Mouse (Mus musculus): ENCODE measurements at regions not wholly inside any gene's neighbourhood (a gene's known extent, or its start where the extent isn't known, plus 50 kb on each side); places are given as distances from the start of the nearest gene placed in this dataset.

GRCm38 (mm10) chr2:160082106-160082653 lies 251.8 kb downstream of the Gm826 start:
- peaks cover 35% of the 10 kb centered on the region for H3K27me3 ChIP-seq (replicated peaks)
- no peaks in the 10 kb centered on the region for H3K36me3 ChIP-seq (replicated peaks in 1 of 2; ENCODE audit: control insufficient read depth in 1 of 2, insufficient read depth in 1 of 2, low read length in 1 of 2)
- no peaks in the 10 kb centered on the region for H3K4me1 ChIP-seq (ENCODE audit: control insufficient read depth in 1 of 2, insufficient read depth in 2 of 2)
- H3K9me3 ChIP-seq (replicated peaks; ENCODE audit: low read length), result no peaks in the 10 kb centered on the region
- no peaks in the 10 kb centered on the region for H3K79me2 ChIP-seq (replicated peaks; ENCODE audit: control insufficient read depth, extremely low read depth, insufficient read depth, poor library complexity, severe bottlenecking)
- dilution Hi-C loops (cut with MboI; ENCODE audit: extremely low pct_ligation_motif_present, extremely low pct_unique_long_range_greater_than_20kb, low sequenced_read_pairs), result no loop called here
- H3K27ac ChIP-seq (ENCODE audit: insufficient read depth, low read depth), result no peak overlapping the region
- no peak overlapping the region for H3K4me2 ChIP-seq (ENCODE audit: insufficient read depth, low read depth, poor library complexity, severe bottlenecking)
- H3K9ac ChIP-seq (ENCODE audit: insufficient read depth, low read depth), result no peak overlapping the region
- TF ChIP-seq MYC (IDR thresholded peaks at IDR 0.05; ENCODE audit: low read depth, low read length) (no peak), RAD21 (IDR thresholded peaks at IDR 0.05; ENCODE audit: low read depth, low read length) (no peak), SIN3A (IDR thresholded peaks at IDR 0.05; ENCODE audit: low read length) (no peak), GABPA (IDR thresholded peaks at IDR 0.05; ENCODE audit: insufficient replicate concordance, low read depth, low read length) (no peak), HCFC1 (IDR thresholded peaks at IDR 0.05; ENCODE audit: low read depth, low read length) (no peak), MXI1 (IDR thresholded peaks at IDR 0.05; ENCODE audit: low read depth, low read length) (no peak), UBTF (IDR thresholded peaks at IDR 0.05; ENCODE audit: low read depth, low read length) (no peak), RCOR1 (conservative IDR thresholded peaks at IDR 0.05; ENCODE audit: low read depth, low read length) (no peak)
- in situ Hi-C loops (cut with MboI; ENCODE audit: low pct_ligation_motif_present, low pct_unique_long_range_greater_than_20kb, low sequenced_read_pairs), result no loop called here
- H3K4me3 ChIP-seq (replicated peaks in 1 of 3; ENCODE audit: low read depth in 2 of 3, low read length in 2 of 3, poor library complexity in 1 of 3), result no peak overlapping the region
- no peak for DNase-seq (ENCODE audit: extremely low read depth)

GRCm38 (mm10) chr2:160075694-160076093 lies 258.3 kb downstream of the Gm826 start:
- H3K9me3 ChIP-seq (replicated peaks; ENCODE audit: low read length), result no peaks in the 10 kb centered on the region
- no peaks in the 10 kb centered on the region for H3K36me3 ChIP-seq (replicated peaks in 1 of 2; ENCODE audit: control insufficient read depth in 1 of 2, insufficient read depth in 1 of 2, low read length in 1 of 2)
- no peak for DNase-seq (ENCODE audit: extremely low read depth)
- in situ Hi-C loops (cut with MboI; ENCODE audit: low pct_ligation_motif_present, low pct_unique_long_range_greater_than_20kb, low sequenced_read_pairs), result no loop called here
- dilution Hi-C loops (cut with MboI; ENCODE audit: extremely low pct_ligation_motif_present, extremely low pct_unique_long_range_greater_than_20kb, low sequenced_read_pairs), result no loop called here
- no peaks in the 10 kb centered on the region for H3K79me2 ChIP-seq (replicated peaks; ENCODE audit: control insufficient read depth, extremely low read depth, insufficient read depth, poor library complexity, severe bottlenecking)
- H3K4me3 ChIP-seq (replicated peaks in 1 of 3; ENCODE audit: low read depth in 2 of 3, low read length in 2 of 3, poor library complexity in 1 of 3), result no peak overlapping the region
- no peak overlapping the region for H3K27ac ChIP-seq (ENCODE audit: insufficient read depth, low read depth)
- no peak overlapping the region for H3K4me2 ChIP-seq (ENCODE audit: insufficient read depth, low read depth, poor library complexity, severe bottlenecking)
- H3K9ac ChIP-seq (ENCODE audit: insufficient read depth, low read depth), result no peak overlapping the region
- H3K27me3 ChIP-seq (replicated peaks), result peaks cover 45% of the 10 kb centered on the region
- no peaks in the 10 kb centered on the region for H3K4me1 ChIP-seq (ENCODE audit: control insufficient read depth in 1 of 2, insufficient read depth in 2 of 2)
- TF ChIP-seq RCOR1 (conservative IDR thresholded peaks at IDR 0.05; ENCODE audit: low read depth, low read length), result no peak
- TF ChIP-seq POLR2A (IDR thresholded peaks at IDR 0.05; ENCODE audit: low read depth, low read length), result no peak
- no peak for TF ChIP-seq EP300 (IDR thresholded peaks at IDR 0.05; ENCODE audit: low read length)

DNA sequence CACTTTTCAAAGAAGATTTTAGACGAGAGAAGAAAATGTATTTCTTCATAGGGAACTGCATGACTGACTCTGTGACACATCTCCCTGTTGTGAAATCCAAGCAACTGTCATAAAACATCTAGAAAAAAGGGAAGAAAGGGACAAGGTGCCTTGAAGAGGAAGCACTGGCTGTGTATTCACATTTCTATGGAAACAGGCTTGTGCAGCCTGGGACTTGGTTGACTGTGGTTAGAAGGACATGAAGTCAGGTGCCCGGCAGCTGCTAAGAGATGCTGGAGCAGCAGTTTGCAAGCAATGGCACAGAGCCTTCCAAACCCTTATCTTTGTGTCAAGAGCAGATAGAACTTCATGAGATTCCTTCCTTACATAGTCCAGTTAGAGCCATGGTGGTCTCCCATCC lies 263.5 kb downstream of the Gm826 start:
- Histone ChIP-seq H3K27ac (ENCODE audit: insufficient read depth, low read depth) (no peak overlapping the region), H3K4me2 (ENCODE audit: insufficient read depth, low read depth, poor library complexity, severe bottlenecking) (no peak overlapping the region), H3K27me3 (replicated peaks) (peaks cover 73% of the 10 kb centered on the region), H3K4me3 (replicated peaks in 1 of 3; ENCODE audit: low read depth in 2 of 3, low read length in 2 of 3, poor library complexity in 1 of 3) (no peak overlapping the region), H3K79me2 (replicated peaks; ENCODE audit: control insufficient read depth, extremely low read depth, insufficient read depth, poor library complexity, severe bottlenecking) (no peaks in the 10 kb centered on the region), H3K4me1 (ENCODE audit: control insufficient read depth in 1 of 2, insufficient read depth in 2 of 2) (no peaks in the 10 kb centered on the region), H3K9me3 (replicated peaks; ENCODE audit: low read length) (no peaks in the 10 kb centered on the region), H3K36me3 (replicated peaks in 1 of 2; ENCODE audit: control insufficient read depth in 1 of 2, insufficient read depth in 1 of 2, low read length in 1 of 2) (no peaks in the 10 kb centered on the region), H3K9ac (ENCODE audit: insufficient read depth, low read depth) (no peak overlapping the region)
- TF ChIP-seq TBP (conservative IDR thresholded peaks at IDR 0.05; ENCODE audit: low read depth, low read length) (no peak), ZMIZ1 (IDR thresholded peaks at IDR 0.05; ENCODE audit: low read depth, low read length) (no peak), POLR2AphosphoS2 (IDR thresholded peaks at IDR 0.05; ENCODE audit: low read depth, low read length) (no peak), JUN (IDR thresholded peaks at IDR 0.05; ENCODE audit: insufficient read depth, low read depth, low read length) (no peak), RCOR1 (conservative IDR thresholded peaks at IDR 0.05; ENCODE audit: low read depth, low read length) (no peak), CHD2 (IDR thresholded peaks at IDR 0.05; ENCODE audit: low read length) (no peak), MYC (IDR thresholded peaks at IDR 0.05; ENCODE audit: low read depth, low read length) (no peak), EP300 (IDR thresholded peaks at IDR 0.05; ENCODE audit: low read length) (no peak), E2F4 (IDR thresholded peaks at IDR 0.05; ENCODE audit: insufficient replicate concordance, low read depth, low read length) (no peak), RAD21 (IDR thresholded peaks at IDR 0.05; ENCODE audit: low read depth, low read length) (no peak), ZC3H11A (IDR thresholded peaks at IDR 0.05; ENCODE audit: low read depth, low read length) (no peak), HCFC1 (IDR thresholded peaks at IDR 0.05; ENCODE audit: low read depth, low read length) (no peak), MAX (IDR thresholded peaks at IDR 0.05; ENCODE audit: low read length) (no peak), KAT2A (IDR thresholded peaks at IDR 0.05; ENCODE audit: insufficient replicate concordance, low read length) (no peak), POLR2A (IDR thresholded peaks at IDR 0.05; ENCODE audit: low read depth, low read length) (no peak), NELFE (IDR thresholded peaks at IDR 0.05; ENCODE audit: low read depth, low read length) (no peak), PAX5 (IDR thresholded peaks at IDR 0.05; ENCODE audit: low read length) (no peak)
- DNase-seq (ENCODE audit: extremely low read depth), result no peak
- dilution Hi-C loops (cut with MboI; ENCODE audit: extremely low pct_ligation_motif_present, extremely low pct_unique_long_range_greater_than_20kb, low sequenced_read_pairs), result no loop called here
- in situ Hi-C loops (cut with MboI; ENCODE audit: low pct_ligation_motif_present, low pct_unique_long_range_greater_than_20kb, low sequenced_read_pairs), result loop anchor here (25.0 kb wide), 1 partner anchor 292 kb away; the partner anchor contains the start of gene Mafb
